Mouse (Mus musculus) liver, embryonic 11.5 days (tissue): ENCODE results near the gene Tanc1. TPM values are rescaled to one million over a fixed set of nuclear protein-coding genes. Genes with fewer than 3 reads are reported as not detected.

Experiments
- ATAC-seq: fragments of 200-750 bp; cut with Nextera tagmentation; replicated peaks from 2 replicates; pipeline ENCODE4 v1.8.0; 2017; ENCODE audit warnings: moderate number of reproducible peaks, mild to moderate bottlenecking, moderate TSS enrichment, moderate library complexity; ENCODE audit not compliant: low FRiP score
- DNase-seq: peaks from one replicate; pipeline ENCODE4 v3.0.0-alpha.2; 2017; ENCODE audit warnings: low spot score
- H3K27ac ChIP-seq: fragments of 300-500 bp; sonication (generic); 2 replicates; pipeline ENCODE4 v1.5.1; 2014; ENCODE audit warnings: mild to moderate bottlenecking, low read depth, low read length, control low read depth
- H3K27me3 ChIP-seq: fragments of 300-500 bp; sonication (generic); replicated peaks from 2 replicates; pipeline ENCODE4 v1.6.1; 2014; ENCODE audit warnings: low read length, mixed read lengths; ENCODE audit not compliant: control insufficient read depth, insufficient read depth
- H3K36me3 ChIP-seq: fragments of 300-500 bp; sonication (generic); 2 replicates; pipeline ENCODE4 v1.6.1; 2014; ENCODE audit warnings: mild to moderate bottlenecking, low read length, moderate library complexity, mixed read lengths; ENCODE audit not compliant: control insufficient read depth, insufficient read depth
- H3K4me1 ChIP-seq: fragments of 300-500 bp; sonication (generic); replicated peaks from 2 replicates; pipeline ENCODE4 v1.6.1; 2014; ENCODE audit warnings: low read length, mixed read lengths; ENCODE audit not compliant: control insufficient read depth, insufficient read depth
- H3K4me2 ChIP-seq: fragments of 300-500 bp; sonication (generic); 2 replicates; pipeline ENCODE4 v1.6.1; 2014; ENCODE audit warnings: mild to moderate bottlenecking, control low read depth, moderate library complexity
- H3K4me3 ChIP-seq: fragments of 300-500 bp; sonication (generic); 2 replicates; pipeline ENCODE4 v1.5.1; 2014; ENCODE audit warnings: low read depth, low read length, control low read depth
- H3K9ac ChIP-seq: fragments of 300-500 bp; sonication (generic); 2 replicates; pipeline ENCODE4 v1.6.1; 2014; ENCODE audit warnings: low read depth, low read length, control low read depth
- H3K9me3 ChIP-seq: fragments of 300-500 bp; sonication (generic); 2 replicates; pipeline ENCODE4 v1.6.1; 2016; ENCODE audit warnings: low read length, inconsistent platforms, mixed read lengths; ENCODE audit not compliant: control insufficient read depth
- WGBS: fragments of 180-500 bp; shearing (Covaris S2); extraction: QIAGEN DNeasy Blood & Tissue Kit; methylation state at CpG from one replicate; pipeline ENCODE4 v1.1.7; 2014; 5-methylcytosine and 5-hydroxymethylcytosine counted together
- polyA plus RNA-seq: library from polyadenylated mRNA; unstranded; fragments of >200 nt; fragmentation: Nextera tagmentation; extraction: Ambion mirVana; gene quantifications from 2 replicates; pipeline ENCODE4 v1.2.1, GENCODE M21; 2014

The Tanc1 gene
- polyA plus RNA-seq, 1 experiment from 2014 or later: 12.5 TPM

DNA sequence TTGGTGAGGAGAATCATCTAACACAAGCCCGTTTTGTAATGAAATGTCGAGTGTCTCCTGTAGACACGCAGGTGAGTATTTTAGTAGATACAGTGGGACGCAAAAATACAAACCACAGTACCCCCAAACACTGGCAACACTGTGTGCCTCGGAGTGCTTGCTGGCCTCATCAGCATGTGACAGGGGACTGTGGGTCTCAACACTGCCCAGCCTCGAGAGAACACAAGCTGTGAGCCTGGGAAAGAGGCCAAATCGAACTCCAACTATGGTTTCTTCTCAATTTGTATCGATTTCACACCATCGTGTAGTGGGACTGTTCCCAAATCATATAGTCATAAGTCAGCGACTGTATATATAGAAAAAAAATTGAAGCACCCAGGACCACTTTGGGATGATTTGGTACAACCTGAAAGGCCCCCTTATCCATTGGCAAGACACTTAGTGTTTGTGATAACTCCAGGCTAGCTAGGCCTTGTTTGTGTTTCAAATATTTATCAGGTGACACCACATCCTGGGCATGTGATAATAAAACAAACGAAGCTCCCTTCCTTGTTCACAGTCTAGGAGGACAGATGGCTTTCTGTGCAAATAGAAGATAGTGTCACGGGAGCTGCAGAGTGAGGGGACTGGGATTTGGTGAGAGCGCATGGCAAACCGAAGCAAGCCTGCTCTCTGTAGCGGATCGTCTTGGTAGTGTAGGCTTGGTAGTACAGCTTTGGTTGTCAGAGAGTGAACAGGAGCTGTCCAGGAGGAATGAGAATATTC, 53.1 kb downstream of the Tanc1 start:
- Histone ChIP-seq H3K36me3 (no peaks in the 10 kb centered on the region), H3K4me3 (no peak overlapping the region), H3K27ac (no peak overlapping the region), H3K4me1 (peaks cover 12% of the 10 kb centered on the region; the same call in 1 of the 2 replicates), H3K9ac (no peak overlapping the region), H3K27me3 (no peaks in the 10 kb centered on the region), H3K4me2 (no peak overlapping the region), H3K9me3 (no peaks in the 10 kb centered on the region)
- WGBS: 71% methylated on average over 16 of the region's 16 CpGs
- no peak for ATAC-seq
- DNase-seq: no peak

DNA sequence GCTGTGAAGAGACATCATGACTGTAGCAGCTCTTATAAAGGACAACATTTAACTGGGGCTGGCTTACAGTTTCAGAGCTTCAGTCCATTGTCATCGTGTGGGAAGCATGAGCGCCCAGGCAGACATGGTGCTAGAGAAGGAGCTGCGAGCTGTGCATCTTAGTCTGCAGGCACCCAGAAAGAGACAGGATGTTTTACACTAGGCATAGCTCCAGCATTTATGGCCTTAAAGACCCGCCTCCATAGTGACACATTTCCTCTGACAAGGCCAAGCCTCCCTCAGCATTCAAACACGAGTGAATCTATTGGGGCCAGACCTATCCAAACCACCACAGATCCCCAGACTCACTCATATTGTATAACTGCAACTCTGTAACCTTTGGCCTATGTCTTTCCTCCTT, 54.7 kb downstream of the Tanc1 start:
- Histone ChIP-seq H3K9ac (no peak overlapping the region), H3K4me3 (no peak overlapping the region), H3K27me3 (no peaks in the 10 kb centered on the region), H3K36me3 (no peaks in the 10 kb centered on the region), H3K27ac (no peak overlapping the region), H3K9me3 (no peaks in the 10 kb centered on the region), H3K4me1 (peaks cover 19% of the 10 kb centered on the region), H3K4me2 (no peak overlapping the region)
- DNase-seq (no peak), ATAC-seq (no peak)
- 74% methylated on average over 5 of the region's 5 CpGs for WGBS

DNA sequence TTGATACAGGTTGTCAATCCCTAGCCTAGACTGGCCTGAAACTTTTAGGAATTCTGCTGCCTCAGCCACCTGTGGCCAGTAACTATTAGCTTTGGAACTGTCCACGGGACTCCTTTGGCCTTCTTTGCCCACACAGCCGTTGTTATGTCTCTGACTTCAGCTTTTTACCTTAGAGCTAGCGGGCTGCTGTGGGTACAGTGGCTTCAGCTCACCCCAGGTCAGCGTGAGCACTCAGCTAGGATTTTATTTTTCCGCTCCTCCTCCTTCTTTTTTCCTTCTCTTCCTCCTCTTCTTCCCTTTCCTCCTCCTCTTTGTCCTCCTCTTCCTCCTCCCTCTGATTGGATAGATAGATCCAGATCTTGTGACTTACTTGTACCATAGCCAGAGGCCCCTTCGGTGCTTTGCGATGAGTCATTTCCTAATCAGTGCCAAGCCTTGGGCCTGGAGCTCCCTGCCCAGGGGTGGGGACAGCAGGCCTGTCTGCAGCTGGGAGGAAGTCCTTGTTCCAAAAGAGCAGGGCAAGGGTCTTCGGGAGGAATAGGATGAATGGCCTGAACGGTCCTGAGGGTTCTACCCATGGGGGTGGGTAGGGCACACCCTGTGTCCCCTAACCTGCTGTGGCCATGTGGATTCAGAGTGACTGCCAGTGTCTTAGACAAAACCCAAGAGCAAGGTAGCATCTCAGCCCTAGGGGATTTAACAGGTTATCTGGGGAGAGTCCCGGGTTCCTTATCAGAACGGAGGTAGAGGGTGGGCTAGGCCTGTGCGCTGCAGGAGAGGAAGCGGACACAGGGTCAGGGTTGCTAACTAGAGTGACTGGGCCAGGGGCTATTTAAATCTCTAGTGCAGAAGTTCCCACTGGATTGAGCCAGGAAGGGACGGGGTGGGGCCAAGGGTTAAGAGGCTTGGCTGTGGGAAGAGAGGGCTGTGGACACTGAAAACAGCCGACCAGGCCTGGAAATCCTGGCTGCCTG, 58.5 kb downstream of the Tanc1 start:
- Histone ChIP-seq H3K4me1 (peaks cover 35% of the 10 kb centered on the region), H3K9ac (no peak overlapping the region), H3K9me3 (no peaks in the 10 kb centered on the region), H3K36me3 (no peaks in the 10 kb centered on the region), H3K4me2 (no peak overlapping the region), H3K4me3 (no peak overlapping the region), H3K27ac (peak overlapping the region; percentile 22; the same call in 1 of the 2 replicates), H3K27me3 (no peaks in the 10 kb centered on the region)
- DNase-seq (no peak), ATAC-seq (peak; percentile 58)
- WGBS: 28% methylated on average over 15 of the region's 15 CpGs

DNA sequence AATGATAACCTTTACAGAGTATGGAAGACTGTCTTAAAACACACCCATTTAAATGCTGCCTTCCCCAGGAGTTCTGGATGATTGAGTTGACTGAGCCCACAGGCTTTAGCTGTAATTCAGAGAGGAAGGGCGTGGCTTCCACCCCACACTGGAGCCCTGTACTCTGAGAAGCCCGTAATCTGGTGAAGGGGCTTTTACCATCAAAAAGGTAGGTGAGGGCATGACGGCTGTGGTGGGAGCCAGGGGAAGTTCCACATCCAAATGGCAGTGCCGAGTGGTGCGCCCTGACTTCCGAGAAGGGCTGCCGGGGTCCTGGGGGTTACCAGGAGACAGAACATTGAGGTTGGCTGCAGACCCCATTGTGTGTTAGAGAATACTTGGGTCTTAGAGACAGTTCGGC, 59.8 kb downstream of the Tanc1 start:
- Histone ChIP-seq H3K4me3 (no peak overlapping the region), H3K27me3 (no peaks in the 10 kb centered on the region), H3K9ac (no peak overlapping the region), H3K4me1 (peaks cover 45% of the 10 kb centered on the region), H3K36me3 (no peaks in the 10 kb centered on the region), H3K27ac (no peak overlapping the region), H3K9me3 (no peaks in the 10 kb centered on the region), H3K4me2 (no peak overlapping the region)
- 59% methylated on average over 8 of the region's 8 CpGs for WGBS
- ATAC-seq (no peak), DNase-seq (no peak)

DNA sequence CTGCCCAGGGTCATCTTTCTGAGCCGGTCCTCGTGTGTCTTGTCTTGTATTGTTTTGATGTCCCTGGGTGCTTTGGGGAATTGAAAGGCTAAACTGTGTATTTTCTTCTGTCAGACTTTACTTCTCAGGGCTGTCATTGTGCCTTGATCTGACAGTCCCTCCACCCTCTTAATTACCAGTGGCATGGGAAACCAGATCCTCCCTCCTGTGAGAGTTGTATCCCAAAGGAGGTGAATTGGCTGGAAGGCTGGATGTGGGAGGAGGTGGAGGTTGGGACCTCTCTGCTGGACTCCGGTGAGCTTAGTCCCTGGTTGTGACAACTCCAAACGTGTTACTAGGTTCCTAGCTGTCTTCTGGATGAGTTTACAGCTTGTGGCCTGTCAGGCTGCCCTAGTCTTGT, 60.2 kb downstream of the Tanc1 start:
- Histone ChIP-seq H3K27ac (no peak overlapping the region), H3K9me3 (no peaks in the 10 kb centered on the region), H3K4me3 (no peak overlapping the region), H3K9ac (no peak overlapping the region), H3K36me3 (no peaks in the 10 kb centered on the region), H3K4me1 (peaks cover 47% of the 10 kb centered on the region), H3K27me3 (no peaks in the 10 kb centered on the region), H3K4me2 (no peak overlapping the region)
- WGBS: 59% methylated on average over 4 of the region's 4 CpGs
- DNase-seq (no peak), ATAC-seq (no peak)

DNA sequence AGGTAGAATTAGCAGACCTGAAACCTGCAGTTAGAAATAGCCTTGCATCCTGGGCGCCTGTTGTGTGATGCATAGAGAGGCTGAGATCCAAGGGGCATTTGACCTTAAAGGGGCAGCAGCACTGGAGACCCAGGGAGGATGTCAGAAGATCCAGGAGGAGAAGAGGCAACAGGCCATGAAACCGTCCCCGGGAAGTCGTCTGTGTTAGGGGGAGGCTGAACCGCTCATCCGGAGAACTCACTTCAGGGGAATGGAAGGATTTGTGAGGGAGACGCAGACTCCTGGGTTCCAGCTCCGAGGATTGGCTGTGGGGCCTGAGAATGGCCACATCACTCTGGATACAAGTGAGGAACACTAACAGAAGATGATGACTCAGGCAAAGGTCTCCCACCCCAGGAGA, 60.8 kb downstream of the Tanc1 start:
- DNase-seq (no peak), ATAC-seq (no peak)
- Histone ChIP-seq H3K9me3 (no peaks in the 10 kb centered on the region), H3K27ac (no peak overlapping the region), H3K4me1 (peaks cover 47% of the 10 kb centered on the region), H3K9ac (no peak overlapping the region), H3K4me3 (no peak overlapping the region), H3K4me2 (no peak overlapping the region), H3K36me3 (no peaks in the 10 kb centered on the region), H3K27me3 (no peaks in the 10 kb centered on the region)
- WGBS: 66% methylated on average over 8 of the region's 8 CpGs

DNA sequence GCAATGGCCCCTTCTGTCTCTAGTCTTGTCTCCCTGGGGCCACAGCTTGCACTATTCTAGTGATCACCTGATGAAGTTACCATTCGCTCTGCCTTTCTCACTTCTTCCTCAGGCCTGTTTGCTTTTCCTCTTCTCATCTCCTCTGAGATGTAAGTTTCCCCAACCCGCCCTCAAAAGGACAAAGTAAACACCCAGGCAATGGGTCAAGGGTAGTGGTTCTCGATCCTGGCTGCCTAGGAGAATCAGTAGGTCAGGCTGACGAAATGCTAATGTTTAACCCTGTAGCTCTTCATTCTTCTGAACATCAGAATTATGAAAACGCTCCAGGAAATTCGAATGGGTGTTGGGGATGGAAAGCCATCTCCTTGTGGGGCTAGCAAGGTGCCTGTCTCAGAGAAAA, 61.5 kb downstream of the Tanc1 start:
- no peak overlapping the region for H3K4me3 ChIP-seq
- peaks cover 47% of the 10 kb centered on the region for H3K4me1 ChIP-seq
- H3K36me3 ChIP-seq: no peaks in the 10 kb centered on the region
- H3K27me3 ChIP-seq: no peaks in the 10 kb centered on the region
- WGBS: 74% methylated on average over 6 of the region's 6 CpGs
- DNase-seq: no peak
- H3K9me3 ChIP-seq: no peaks in the 10 kb centered on the region
- ATAC-seq: no peak
- H3K9ac ChIP-seq: no peak overlapping the region
- no peak overlapping the region for H3K4me2 ChIP-seq
- H3K27ac ChIP-seq: no peak overlapping the region

DNA sequence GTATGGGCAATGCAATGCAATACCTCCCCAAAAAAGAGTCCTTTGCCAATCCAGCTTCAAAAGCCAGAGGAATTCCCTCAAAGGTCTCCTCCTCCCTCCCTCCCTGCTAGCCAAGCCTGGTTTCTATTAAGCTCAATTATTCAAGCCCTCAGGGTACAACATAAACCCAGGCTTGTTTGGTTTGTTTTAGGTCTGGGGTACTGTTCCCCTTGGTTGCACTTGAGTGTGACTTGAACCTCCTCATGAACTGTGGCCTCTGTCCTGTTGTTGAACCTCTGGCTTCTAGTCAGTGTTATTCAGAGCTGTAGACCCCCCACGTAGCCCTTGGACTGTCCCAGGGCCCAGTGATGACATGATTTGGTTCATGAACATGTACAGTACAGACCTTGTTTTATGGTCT, 62.0 kb downstream of the Tanc1 start:
- Histone ChIP-seq H3K27ac (no peak overlapping the region), H3K36me3 (no peaks in the 10 kb centered on the region), H3K9ac (no peak overlapping the region), H3K9me3 (no peaks in the 10 kb centered on the region), H3K4me2 (no peak overlapping the region), H3K4me1 (peaks cover 47% of the 10 kb centered on the region), H3K4me3 (no peak overlapping the region), H3K27me3 (no peaks in the 10 kb centered on the region)
- DNase-seq (no peak), ATAC-seq (no peak)
- 65% methylated on average over 1 of the region's 1 CpGs for WGBS
